Mouse (Mus musculus): ENCODE results near the gene Acbd4.

DNA sequence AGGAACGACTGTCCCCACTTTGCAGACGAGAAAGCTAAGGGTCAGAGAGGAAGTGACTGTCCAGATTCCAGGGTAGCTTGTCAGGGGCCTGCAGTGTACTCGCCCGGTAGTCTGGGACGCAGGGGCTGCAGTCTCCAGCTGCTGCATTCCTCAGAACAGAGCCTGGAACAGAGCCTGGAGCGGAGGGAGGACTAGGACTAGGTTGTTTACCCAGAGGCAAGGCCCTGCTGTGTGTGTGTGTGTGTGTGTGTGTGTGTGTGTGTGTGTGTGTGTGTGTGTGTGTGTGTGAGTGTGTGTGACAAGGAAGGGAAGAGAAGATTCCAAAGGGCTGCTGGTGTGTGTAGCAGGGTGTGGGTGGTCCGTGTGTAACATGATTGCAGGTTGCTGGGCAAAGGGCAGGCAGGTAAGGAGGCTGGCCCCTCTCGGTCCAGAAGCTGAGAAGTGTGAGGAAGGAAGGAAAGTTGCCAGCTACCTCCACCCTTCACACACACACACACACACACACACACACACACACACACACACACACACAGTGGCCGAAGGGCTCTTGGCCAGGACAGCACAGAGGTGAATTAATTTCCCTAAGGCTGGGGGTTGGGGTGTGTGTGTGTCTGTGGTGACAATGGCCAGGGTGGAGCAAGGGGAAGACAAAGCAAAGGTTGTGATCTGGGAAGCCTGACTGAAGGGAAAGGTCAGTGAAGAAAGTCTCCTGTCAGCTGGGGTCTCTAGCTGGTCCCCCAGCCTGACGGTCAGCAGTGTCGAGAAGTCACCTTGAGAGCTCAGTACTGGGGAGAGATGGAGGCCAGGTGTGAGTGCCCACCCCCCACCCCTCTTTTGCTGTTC lies 39.8 kb downstream of the Acbd4 start:
- TF ChIP-seq TAL1 (IDR thresholded peaks at IDR 0.05; ENCODE audit: low read length) = no peak
- TF ChIP-seq GATA1 (IDR thresholded peaks at IDR 0.05; ENCODE audit: low read length) = no peak
